Mouse (Mus musculus) intestine, embryonic 15.5 days (tissue): ENCODE results near the gene Ccdc146. TPM values are rescaled to one million over a fixed set of nuclear protein-coding genes. Genes with fewer than 3 reads are reported as not detected.
A peak's percentile ranks its signal among the peaks of the same experiment; 100 is the strongest.

Source experiments
- ATAC-seq: fragments of 200-750 bp; cut with Nextera tagmentation; 2 replicates; pipeline ENCODE4 v1.8.0; 2017; ENCODE audit warnings: moderate TSS enrichment, moderate library complexity
- H3K27ac ChIP-seq: fragments of 300-500 bp; sonication (generic); 2 replicates; pipeline ENCODE4 v1.5.1; 2015; ENCODE audit warnings: mild to moderate bottlenecking, inconsistent platforms
- H3K27me3 ChIP-seq: fragments of 300-500 bp; sonication (generic); replicated peaks from 2 replicates; pipeline ENCODE4 v1.6.1; 2015; ENCODE audit warnings: inconsistent platforms
- H3K36me3 ChIP-seq: fragments of 300-500 bp; sonication (generic); 2 replicates; pipeline ENCODE4 v1.6.1; 2015; ENCODE audit warnings: inconsistent platforms
- H3K4me1 ChIP-seq: fragments of 300-500 bp; sonication (generic); replicated peaks from 2 replicates; pipeline ENCODE4 v1.6.1; 2015; ENCODE audit warnings: inconsistent platforms
- H3K4me2 ChIP-seq: fragments of 300-500 bp; sonication (generic); replicated peaks from 2 replicates; pipeline ENCODE4 v1.6.1; 2015; ENCODE audit warnings: mild to moderate bottlenecking, inconsistent platforms
- H3K4me3 ChIP-seq: fragments of 300-500 bp; sonication (generic); replicated peaks from 2 replicates; pipeline ENCODE4 v1.5.1; 2015; ENCODE audit warnings: inconsistent platforms
- H3K9ac ChIP-seq: fragments of 300-500 bp; sonication (generic); 2 replicates; pipeline ENCODE4 v1.6.1; 2015; ENCODE audit warnings: inconsistent platforms
- H3K9me3 ChIP-seq: fragments of 300-500 bp; sonication (generic); 2 replicates; pipeline ENCODE4 v1.6.1; 2016; ENCODE audit warnings: inconsistent platforms
- WGBS: fragments of 180-500 bp; shearing (Covaris S2); methylation state at CpG from one replicate; pipeline ENCODE4 v1.1.7; 2015; 5-methylcytosine and 5-hydroxymethylcytosine counted together
- polyA plus RNA-seq: library from polyadenylated mRNA; unstranded; fragments of >200 nt; fragmentation: Nextera tagmentation; extraction: Ambion mirVana; gene quantifications from 2 replicates; pipeline ENCODE4 v1.2.1, GENCODE M21; 2015

Gene Ccdc146
- polyA plus RNA-seq, 1 experiment from 2014 or later = 0.24 TPM

DNA sequence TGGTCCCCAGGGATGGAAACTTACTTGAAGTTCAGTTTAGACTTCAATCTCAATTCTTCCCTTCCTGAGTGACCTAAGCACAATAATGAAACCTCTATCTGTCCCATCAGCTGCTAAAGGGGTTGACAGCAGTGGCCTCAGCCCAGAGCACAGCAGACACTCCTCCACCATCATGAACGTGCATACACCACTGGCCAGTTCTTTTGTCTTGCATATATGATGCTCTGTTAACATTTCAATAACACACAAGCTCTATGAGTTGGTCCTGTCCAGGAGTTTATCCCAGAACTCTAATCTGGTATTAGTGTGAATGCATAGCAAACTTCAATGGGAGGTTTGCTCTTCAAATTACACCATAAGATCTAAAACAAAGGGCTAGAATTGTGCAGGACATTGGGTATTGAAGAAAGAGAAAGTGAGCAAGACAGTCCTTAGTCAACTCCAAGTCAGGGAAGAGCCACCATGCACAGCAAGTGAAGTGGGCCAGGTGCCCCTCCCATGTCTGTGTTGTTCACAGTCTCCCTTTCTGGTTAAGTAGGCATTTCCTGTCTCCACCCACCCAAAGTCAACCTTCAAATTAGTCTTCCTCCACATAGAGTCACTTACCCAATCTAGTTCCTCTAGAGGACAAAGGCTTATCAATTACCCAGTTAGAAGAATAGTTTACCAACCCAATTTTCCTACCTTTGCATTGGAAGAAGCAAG is 10.2 kb downstream of the Ccdc146 start:
- H3K27ac ChIP-seq = no peak overlapping the region
- H3K9me3 ChIP-seq = no peaks in the 10 kb centered on the region
- H3K4me1 ChIP-seq = no peaks in the 10 kb centered on the region
- no peaks in the 10 kb centered on the region for H3K36me3 ChIP-seq
- no peak overlapping the region for H3K9ac ChIP-seq
- no peaks in the 10 kb centered on the region for H3K27me3 ChIP-seq
- WGBS = 65% methylated on average over 1 of the region's 1 CpGs
- H3K4me2 ChIP-seq = no peak overlapping the region
- no peak overlapping the region for H3K4me3 ChIP-seq
- ATAC-seq = no peak

- no peaks in the 10 kb centered on the region for H3K36me3 ChIP-seq
- no peaks in the 10 kb centered on the region for H3K9me3 ChIP-seq
- H3K4me1 ChIP-seq = no peaks in the 10 kb centered on the region
- 95% methylated on average over 3 of the region's 3 CpGs for WGBS
- no peak overlapping the region for H3K4me2 ChIP-seq
- H3K27ac ChIP-seq = no peak overlapping the region
- H3K9ac ChIP-seq = no peak overlapping the region
- no peak overlapping the region for H3K4me3 ChIP-seq
- no peaks in the 10 kb centered on the region for H3K27me3 ChIP-seq
- no peak for ATAC-seq
These were observed 11.2 kb downstream of the Ccdc146 start for GRCm38 (mm10) chr5:21413322-21413721.

DNA sequence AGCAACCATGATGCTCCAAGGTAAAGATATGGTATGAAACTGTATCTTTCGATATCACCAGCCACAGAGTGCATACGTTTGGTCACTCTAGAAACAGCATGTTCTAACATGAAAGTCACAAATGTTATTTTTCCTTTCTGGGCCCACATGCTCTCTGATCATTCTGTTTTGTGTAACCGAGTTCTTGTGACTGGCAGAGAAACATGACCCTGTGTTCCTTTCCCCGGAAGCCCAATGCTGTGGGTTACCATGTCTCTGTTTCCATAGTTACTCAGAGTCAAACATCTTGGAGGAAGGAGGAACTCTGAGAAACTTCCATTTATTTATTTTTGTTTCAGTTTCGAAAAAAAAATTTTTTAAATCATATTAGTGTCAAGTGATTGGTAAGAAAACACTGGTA is 12.4 kb downstream of the Ccdc146 start:
- no peaks in the 10 kb centered on the region for H3K36me3 ChIP-seq
- H3K27me3 ChIP-seq = no peaks in the 10 kb centered on the region
- no peak overlapping the region for H3K27ac ChIP-seq
- H3K4me2 ChIP-seq = no peak overlapping the region
- no peak overlapping the region for H3K4me3 ChIP-seq
- 69% methylated on average over 5 of the region's 5 CpGs for WGBS
- H3K9me3 ChIP-seq = no peaks in the 10 kb centered on the region
- no peak overlapping the region for H3K9ac ChIP-seq
- ATAC-seq = no peak
- no peaks in the 10 kb centered on the region for H3K4me1 ChIP-seq

DNA sequence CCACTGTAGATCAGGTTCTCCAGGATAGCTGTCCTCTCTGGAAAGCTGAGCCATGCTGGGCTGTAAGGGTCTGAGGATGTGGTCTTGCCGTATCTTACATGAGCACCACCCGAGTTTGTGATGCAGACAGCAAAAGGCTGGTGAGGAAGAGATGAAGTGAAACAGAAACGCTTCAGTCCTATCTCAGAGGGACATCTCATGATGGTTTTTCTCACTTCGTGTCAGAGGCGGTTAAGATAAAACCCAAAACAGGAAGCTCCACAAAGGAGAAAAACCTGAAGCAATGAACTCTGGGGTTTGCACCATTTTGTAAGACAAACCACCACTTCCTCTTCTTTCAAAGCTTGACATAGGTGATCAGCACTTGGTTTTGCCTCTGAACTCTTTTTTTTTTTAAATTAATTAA is 13.2 kb downstream of the Ccdc146 start:
- Histone ChIP-seq H3K27me3 (no peaks in the 10 kb centered on the region), H3K4me3 (no peak overlapping the region), H3K4me2 (no peak overlapping the region), H3K9me3 (no peaks in the 10 kb centered on the region), H3K36me3 (no peaks in the 10 kb centered on the region), H3K27ac (no peak overlapping the region), H3K4me1 (no peaks in the 10 kb centered on the region), H3K9ac (no peak overlapping the region)
- WGBS = 81% methylated on average over 5 of the region's 5 CpGs
- ATAC-seq = no peak

- 21% methylated on average over 7 of the region's 7 CpGs for WGBS
- peaks cover 5% of the 10 kb centered on the region; the same call in 1 of the 2 replicates for H3K4me1 ChIP-seq
- no peaks in the 10 kb centered on the region for H3K27me3 ChIP-seq
- no peak overlapping the region for H3K27ac ChIP-seq
- no peak overlapping the region for H3K4me3 ChIP-seq
- no peak overlapping the region for H3K9ac ChIP-seq
- no peaks in the 10 kb centered on the region for H3K36me3 ChIP-seq
- no peak for ATAC-seq
- H3K9me3 ChIP-seq = no peaks in the 10 kb centered on the region
- no peak overlapping the region for H3K4me2 ChIP-seq
These were observed 29.2 kb downstream of the Ccdc146 start for GRCm38 (mm10) chr5:21395205-21395840.

GRCm38 (mm10) chr5:21394562-21394961 is 29.9 kb downstream of the Ccdc146 start:
- Histone ChIP-seq H3K9me3 (no peaks in the 10 kb centered on the region), H3K4me3 (no peak overlapping the region), H3K4me1 (peaks cover 5% of the 10 kb centered on the region; the same call in 1 of the 2 replicates), H3K9ac (no peak overlapping the region), H3K27me3 (no peaks in the 10 kb centered on the region), H3K4me2 (no peak overlapping the region), H3K27ac (no peak overlapping the region), H3K36me3 (no peaks in the 10 kb centered on the region)
- 90% methylated on average over 2 of the region's 2 CpGs for WGBS
- no peak for ATAC-seq

- H3K27ac ChIP-seq = no peak overlapping the region
- WGBS = 18% methylated on average over 13 of the region's 13 CpGs
- H3K36me3 ChIP-seq = no peaks in the 10 kb centered on the region
- H3K9me3 ChIP-seq = no peaks in the 10 kb centered on the region
- ATAC-seq = peak; percentile 88
- no peaks in the 10 kb centered on the region for H3K27me3 ChIP-seq
- no peak overlapping the region for H3K4me3 ChIP-seq
- H3K9ac ChIP-seq = no peak overlapping the region
- peaks cover 5% of the 10 kb centered on the region; the same call in 1 of the 2 replicates for H3K4me1 ChIP-seq
- H3K4me2 ChIP-seq = peak overlapping the region; percentile 26; the same call in 1 of the 2 replicates
These were observed 32.7 kb downstream of the Ccdc146 start for GRCm38 (mm10) chr5:21391616-21392384.

DNA sequence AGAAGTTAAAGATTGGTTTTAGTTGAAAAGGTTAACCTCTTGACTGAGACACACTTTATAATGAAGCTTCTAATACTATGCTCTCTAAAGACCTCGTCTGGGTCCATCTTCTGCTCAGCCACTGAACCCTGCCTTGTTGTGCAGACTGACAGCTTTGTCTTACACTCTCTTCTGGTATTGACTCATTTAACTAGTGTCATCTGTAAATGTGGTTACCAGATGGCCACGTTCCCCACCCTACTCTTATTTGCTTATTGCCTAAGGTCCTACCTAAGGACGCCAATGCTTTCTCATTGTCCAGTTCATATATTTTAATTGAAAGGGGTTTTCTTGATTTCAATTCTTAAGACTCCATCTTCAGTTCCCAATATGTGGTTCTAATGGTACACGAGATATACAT is 35.6 kb downstream of the Ccdc146 start:
- 78% methylated on average over 4 of the region's 4 CpGs for WGBS
- no peaks in the 10 kb centered on the region for H3K36me3 ChIP-seq
- H3K4me1 ChIP-seq = peaks cover 8% of the 10 kb centered on the region; the same call in 1 of the 2 replicates
- no peak overlapping the region for H3K4me3 ChIP-seq
- H3K9ac ChIP-seq = no peak overlapping the region
- no peak for ATAC-seq
- no peak overlapping the region for H3K4me2 ChIP-seq
- no peaks in the 10 kb centered on the region for H3K9me3 ChIP-seq
- H3K27ac ChIP-seq = no peak overlapping the region
- no peaks in the 10 kb centered on the region for H3K27me3 ChIP-seq

GRCm38 (mm10) chr5:21387340-21387739 is 37.1 kb downstream of the Ccdc146 start:
- H3K4me3 ChIP-seq = no peak overlapping the region
- H3K4me2 ChIP-seq = no peak overlapping the region
- no peak for ATAC-seq
- no peaks in the 10 kb centered on the region for H3K27me3 ChIP-seq
- no peaks in the 10 kb centered on the region for H3K36me3 ChIP-seq
- H3K4me1 ChIP-seq = peaks cover 23% of the 10 kb centered on the region
- H3K9ac ChIP-seq = no peak overlapping the region
- H3K9me3 ChIP-seq = no peaks in the 10 kb centered on the region
- H3K27ac ChIP-seq = no peak overlapping the region

- Histone ChIP-seq H3K9me3 (no peaks in the 10 kb centered on the region), H3K27ac (no peak overlapping the region), H3K27me3 (no peaks in the 10 kb centered on the region), H3K9ac (no peak overlapping the region), H3K4me3 (no peak overlapping the region), H3K4me1 (peaks cover 17% of the 10 kb centered on the region), H3K4me2 (no peak overlapping the region), H3K36me3 (no peaks in the 10 kb centered on the region)
- WGBS = 63% methylated on average over 4 of the region's 4 CpGs
- no peak for ATAC-seq
These were observed 38.0 kb downstream of the Ccdc146 start for GRCm38 (mm10) chr5:21386432-21386831.

GRCm38 (mm10) chr5:21384976-21385375 is 39.5 kb downstream of the Ccdc146 start:
- H3K27me3 ChIP-seq = no peaks in the 10 kb centered on the region
- no peaks in the 10 kb centered on the region for H3K9me3 ChIP-seq
- no peak overlapping the region for H3K4me3 ChIP-seq
- no peak overlapping the region for H3K9ac ChIP-seq
- no peak for ATAC-seq
- H3K4me2 ChIP-seq = no peak overlapping the region
- H3K36me3 ChIP-seq = no peaks in the 10 kb centered on the region
- 85% methylated on average over 9 of the region's 9 CpGs for WGBS
- H3K27ac ChIP-seq = no peak overlapping the region
- H3K4me1 ChIP-seq = peaks cover 17% of the 10 kb centered on the region

- Histone ChIP-seq H3K4me1 (peaks cover 17% of the 10 kb centered on the region), H3K9me3 (no peaks in the 10 kb centered on the region), H3K9ac (no peak overlapping the region), H3K4me3 (no peak overlapping the region), H3K36me3 (no peaks in the 10 kb centered on the region), H3K4me2 (no peak overlapping the region), H3K27ac (no peak overlapping the region), H3K27me3 (no peaks in the 10 kb centered on the region)
- WGBS = 65% methylated on average over 13 of the region's 13 CpGs
- no peak for ATAC-seq
These were observed 40.1 kb downstream of the Ccdc146 start for GRCm38 (mm10) chr5:21384252-21384960.
